Mouse (Mus musculus) forebrain, embryonic 11.5 days (tissue): Measurements from ENCODE around the gene Rpl18a. TPM values are rescaled to one million over a fixed set of nuclear protein-coding genes. Genes with fewer than 3 reads are reported as not detected.

ENCODE experiments used
- ATAC-seq: fragments of 200-750 bp; cut with Nextera tagmentation; replicated peaks from 2 replicates; pipeline ENCODE4 v1.8.0; 2017; ENCODE audit warnings: moderate TSS enrichment; ENCODE audit not compliant: low FRiP score
- DNase-seq: peaks from one replicate; pipeline ENCODE4 v3.0.0-alpha.2; 2017; ENCODE audit warnings: low spot score
- H3K27ac ChIP-seq: fragments of 300-500 bp; sonication (generic); 2 replicates; pipeline ENCODE4 v1.5.1; 2014; ENCODE audit warnings: low read depth, low read length
- H3K27me3 ChIP-seq: fragments of 300-500 bp; sonication (generic); 2 replicates; pipeline ENCODE4 v1.6.1; 2014; ENCODE audit warnings: mild to moderate bottlenecking, low read length, mixed read lengths; ENCODE audit not compliant: control insufficient read depth, insufficient read depth
- H3K36me3 ChIP-seq: fragments of 300-500 bp; sonication (generic); 2 replicates; pipeline ENCODE4 v1.6.1; 2014; ENCODE audit warnings: mild to moderate bottlenecking, low read length, moderate library complexity, mixed read lengths; ENCODE audit not compliant: control insufficient read depth, insufficient read depth
- H3K4me1 ChIP-seq: fragments of 300-500 bp; sonication (generic); replicated peaks from 2 replicates; pipeline ENCODE4 v1.6.1; 2014; ENCODE audit warnings: low read length, mixed read lengths; ENCODE audit not compliant: control insufficient read depth, insufficient read depth
- H3K4me2 ChIP-seq: fragments of 300-500 bp; sonication (generic); 2 replicates; pipeline ENCODE4 v1.6.1; 2014; ENCODE audit warnings: low read depth, mild to moderate bottlenecking, low read length, moderate library complexity, mixed read lengths; ENCODE audit not compliant: severe bottlenecking
- H3K4me3 ChIP-seq: fragments of 300-500 bp; sonication (generic); 2 replicates; pipeline ENCODE4 v1.5.1; 2014; ENCODE audit warnings: low read depth, low read length
- H3K9ac ChIP-seq: fragments of 300-500 bp; sonication (generic); 2 replicates; pipeline ENCODE4 v1.6.1; 2014; ENCODE audit warnings: low read length
- H3K9me3 ChIP-seq: fragments of 300-500 bp; sonication (generic); 2 replicates; pipeline ENCODE4 v1.6.1; 2016; ENCODE audit warnings: low read length, mixed read lengths; ENCODE audit not compliant: control insufficient read depth
- WGBS: fragments of 180-500 bp; shearing (Covaris S2); extraction: QIAGEN DNeasy Blood & Tissue Kit; methylation state at CpG from one replicate; pipeline ENCODE4 v1.1.7; 2014; 5-methylcytosine and 5-hydroxymethylcytosine counted together
- polyA plus RNA-seq: library from polyadenylated mRNA; unstranded; fragments of >200 nt; fragmentation: Nextera tagmentation; extraction: Ambion mirVana; gene quantifications from 2 replicates; pipeline ENCODE4 v1.2.1, GENCODE M21; 2014

Gene Rpl18a
- polyA plus RNA-seq, 1 experiment from 2014 or later: 2,879 TPM

GRCm38 (mm10) chr8:70880546-70880945 lies 16.7 kb downstream of the Rpl18a start:
- Histone ChIP-seq H3K4me1 (peaks cover 5% of the 10 kb centered on the region; the same call in 1 of the 2 replicates), H3K4me2 (no peak overlapping the region), H3K27me3 (no peaks in the 10 kb centered on the region), H3K27ac (no peak overlapping the region), H3K4me3 (no peak overlapping the region), H3K9me3 (no peaks in the 10 kb centered on the region), H3K9ac (no peak overlapping the region), H3K36me3 (no peaks in the 10 kb centered on the region)
- DNase-seq (no peak), ATAC-seq (no peak)
- 30% methylated on average over 11 of the region's 11 CpGs for WGBS

GRCm38 (mm10) chr8:70880126-70880525 lies 17.1 kb downstream of the Rpl18a start:
- Histone ChIP-seq H3K27me3 (no peaks in the 10 kb centered on the region), H3K9me3 (no peaks in the 10 kb centered on the region), H3K4me3 (no peak overlapping the region), H3K27ac (no peak overlapping the region), H3K9ac (no peak overlapping the region), H3K4me1 (peaks cover 5% of the 10 kb centered on the region; the same call in 1 of the 2 replicates), H3K36me3 (no peaks in the 10 kb centered on the region), H3K4me2 (no peak overlapping the region)
- 5% methylated on average over 4 of the region's 4 CpGs for WGBS
- ATAC-seq: no peak
- DNase-seq: peak; percentile 55

- no peak overlapping the region for H3K4me3 ChIP-seq
- WGBS: 56% methylated on average over 4 of the region's 4 CpGs
- DNase-seq: no peak
These were observed 17.7 kb downstream of the Rpl18a start for GRCm38 (mm10) chr8:70879500-70879899.

GRCm38 (mm10) chr8:70878178-70878577 lies 19.0 kb downstream of the Rpl18a start:
- WGBS: 57% methylated on average over 2 of the region's 2 CpGs
- H3K36me3 ChIP-seq: no peaks in the 10 kb centered on the region
- no peaks in the 10 kb centered on the region for H3K27me3 ChIP-seq

More at GRCm38 (mm10) chr8:70879500-70879899, 17.7 kb downstream of the Rpl18a start:
- H3K36me3 ChIP-seq: no peaks in the 10 kb centered on the region
- no peak overlapping the region for H3K27ac ChIP-seq
- no peaks in the 10 kb centered on the region for H3K27me3 ChIP-seq
- H3K4me2 ChIP-seq: no peak overlapping the region
- 0 out of 2 replicates have a peak overlapping the region, but pooled peaks have one; percentile 10 for H3K9ac ChIP-seq
- peaks cover 5% of the 10 kb centered on the region; the same call in 1 of the 2 replicates for H3K4me1 ChIP-seq
- no peak for ATAC-seq
- no peaks in the 10 kb centered on the region for H3K9me3 ChIP-seq

GRCm38 (mm10) chr8:70876382-70876781 lies 20.8 kb downstream of the Rpl18a start:
- no peak overlapping the region for H3K4me2 ChIP-seq
- no peak overlapping the region for H3K27ac ChIP-seq
- H3K36me3 ChIP-seq: no peaks in the 10 kb centered on the region
- no peak overlapping the region for H3K4me3 ChIP-seq
- peaks cover 8% of the 10 kb centered on the region; the same call in 1 of the 2 replicates for H3K4me1 ChIP-seq
- no peaks in the 10 kb centered on the region for H3K27me3 ChIP-seq
- DNase-seq (no peak), ATAC-seq (no peak)
- 72% methylated on average over 4 of the region's 4 CpGs for WGBS
- no peaks in the 10 kb centered on the region for H3K9me3 ChIP-seq
- H3K9ac ChIP-seq: no peak overlapping the region

More at GRCm38 (mm10) chr8:70878178-70878577, 19.0 kb downstream of the Rpl18a start:
- DNase-seq (no peak), ATAC-seq (no peak)
- H3K9ac ChIP-seq: no peak overlapping the region
- no peak overlapping the region for H3K4me3 ChIP-seq
- no peak overlapping the region for H3K27ac ChIP-seq
- H3K9me3 ChIP-seq: no peaks in the 10 kb centered on the region
- peaks cover 5% of the 10 kb centered on the region; the same call in 1 of the 2 replicates for H3K4me1 ChIP-seq
- no peak overlapping the region for H3K4me2 ChIP-seq

- Histone ChIP-seq H3K36me3 (no peaks in the 10 kb centered on the region), H3K4me1 (0 out of 2 replicates have a peak, but pooled peaks cover 3% of the 10 kb centered on the region), H3K9me3 (no peaks in the 10 kb centered on the region), H3K4me2 (no peak overlapping the region), H3K4me3 (no peak overlapping the region), H3K27me3 (no peaks in the 10 kb centered on the region), H3K27ac (no peak overlapping the region), H3K9ac (peak overlapping the region; percentile 68; the same call in 1 of the 2 replicates)
- DNase-seq: no peak
- ATAC-seq: no peak
- WGBS: 92% methylated on average over 13 of the region's 13 CpGs
These were observed 22.8 kb downstream of the Rpl18a start for GRCm38 (mm10) chr8:70874441-70874840.

- peak within 1 kb of the TSS; percentile 90 for H3K4me2 ChIP-seq
- H3K27ac ChIP-seq: peak within 1 kb of the TSS; percentile 77
- no peaks in the 10 kb centered on the region for H3K27me3 ChIP-seq
- H3K4me3 ChIP-seq: peak within 1 kb of the TSS; percentile 72
- H3K36me3 ChIP-seq: no peaks in the 10 kb centered on the region
- under 1% methylated on average over 46 of the region's 46 CpGs for whole genome bisulfite sequencing
- ATAC-seq (peak; percentile 89), DNase-seq (peak; percentile 98)
- peaks cover 9% of the 10 kb centered on the region; the same call in 1 of the 2 replicates for H3K4me1 ChIP-seq
- peak within 1 kb of the TSS; percentile 68 for H3K9ac ChIP-seq
- H3K9me3 ChIP-seq: no peaks in the 10 kb centered on the region
These were observed 23.7 kb downstream of the Rpl18a start, which contains the start of gene Ccdc124 for GRCm38 (mm10) chr8:70873364-70873985. Gene Ccdc124, minus strand, starts transcription at chr8:70873935.

- peak overlapping the region; percentile 90 for H3K4me2 ChIP-seq
- WGBS: 9% methylated on average over 28 of the region's 31 CpGs
- no peak for DNase-seq
- H3K36me3 ChIP-seq: no peaks in the 10 kb centered on the region
- H3K9me3 ChIP-seq: no peaks in the 10 kb centered on the region
- peak overlapping the region; percentile 77; the same call in 1 of the 2 replicates for H3K27ac ChIP-seq
- peaks cover 9% of the 10 kb centered on the region; the same call in 1 of the 2 replicates for H3K4me1 ChIP-seq
- H3K9ac ChIP-seq: peak overlapping the region; percentile 68
- H3K4me3 ChIP-seq: peak overlapping the region; percentile 72
- no peaks in the 10 kb centered on the region for H3K27me3 ChIP-seq
- ATAC-seq: no peak
These were observed 24.4 kb downstream of the Rpl18a start for GRCm38 (mm10) chr8:70872643-70873363.
